Mouse (Mus musculus): ENCODE data around the gene Robo2. TPM values are rescaled to one million over a fixed set of nuclear protein-coding genes. Genes with fewer than 3 reads are reported as not detected.

Robo2 gene
- polyA plus RNA-seq, 2 experiments, result 2.5 to 3.4 TPM

DNA sequence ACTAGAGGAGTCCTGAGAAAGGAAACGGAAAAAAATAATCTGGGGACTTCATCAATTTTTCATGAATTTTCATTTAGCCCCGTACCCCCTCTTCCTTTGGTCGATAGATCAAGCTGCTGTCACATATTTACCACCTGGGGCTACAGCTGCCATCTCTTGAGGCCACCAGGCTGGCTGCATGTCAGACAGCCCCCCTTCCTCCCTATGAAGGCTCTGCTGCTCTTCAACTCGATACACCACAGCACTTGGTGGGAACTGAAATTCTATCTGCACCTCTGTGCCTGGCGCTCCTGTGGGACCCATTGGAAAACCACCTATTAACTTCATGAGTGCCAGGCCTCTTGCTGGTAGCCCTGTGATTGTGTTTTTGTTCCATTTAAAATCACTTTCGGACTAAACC, 63.2 kb downstream of the Robo2 start:
- ATAC-seq (ENCODE audit: insufficient read depth) (no peak), DNase-seq (ENCODE audit: low read depth in 3 of 3, low spot score in 3 of 3) (no peak)
- no peak for TF ChIP-seq CTCF (IDR thresholded peaks at IDR 0.05; ENCODE audit: low read depth)
- TF ChIP-seq EP300 (IDR thresholded peaks at IDR 0.05; ENCODE audit: low read depth), result no peak
- H3K9ac ChIP-seq (replicated peaks), result no peak overlapping the region
- H3K36me3 ChIP-seq (replicated peaks; ENCODE audit: control insufficient read depth, insufficient read depth, low read depth), result no peaks in the 10 kb centered on the region
- 68% methylated on average over 6 of the region's 6 CpGs for WGBS (ENCODE audit: insufficient replicate concordance)
- no peaks in the 10 kb centered on the region for H3K9me3 ChIP-seq (ENCODE audit: control insufficient read depth, low read length)
- H3K4me1 ChIP-seq (replicated peaks; ENCODE audit: control insufficient read depth in 2 of 2, insufficient read depth in 2 of 2, low read length in 1 of 2), result no peaks in the 10 kb centered on the region
- no peak overlapping the region for H3K4me3 ChIP-seq (ENCODE audit: insufficient read depth in 1 of 2, low read depth in 2 of 2, low read length in 2 of 2)
- H3K4me2 ChIP-seq (ENCODE audit: low read depth), result no peak overlapping the region
- H3K27me3 ChIP-seq (ENCODE audit: control insufficient read depth, insufficient read depth, low read length), result no peaks in the 10 kb centered on the region
- no peak overlapping the region for H3K27ac ChIP-seq

GRCm38 (mm10) chr16:74338969-74339630, 72.5 kb downstream of the Robo2 start:
- Histone ChIP-seq H3K36me3 (replicated peaks; ENCODE audit: control insufficient read depth, insufficient read depth, low read depth) (no peaks in the 10 kb centered on the region), H3K4me1 (replicated peaks; ENCODE audit: control insufficient read depth in 2 of 2, insufficient read depth in 2 of 2, low read length in 1 of 2) (no peaks in the 10 kb centered on the region), H3K4me3 (ENCODE audit: insufficient read depth in 1 of 2, low read depth in 2 of 2, low read length in 2 of 2) (no peak overlapping the region), H3K4me2 (ENCODE audit: low read depth) (no peak overlapping the region), H3K9me3 (ENCODE audit: control insufficient read depth, low read length) (no peaks in the 10 kb centered on the region), H3K9ac (replicated peaks) (no peak overlapping the region), H3K27ac (no peak overlapping the region), H3K27me3 (ENCODE audit: control insufficient read depth, insufficient read depth, low read length) (no peaks in the 10 kb centered on the region)
- DNase-seq (ENCODE audit: low read depth in 3 of 3, low spot score in 3 of 3) (no peak), ATAC-seq (ENCODE audit: insufficient read depth) (no peak)
- 65% methylated on average over 9 of the region's 9 CpGs for WGBS (ENCODE audit: insufficient replicate concordance)
- TF ChIP-seq EP300 (IDR thresholded peaks at IDR 0.05; ENCODE audit: low read depth), result no peak
- TF ChIP-seq CTCF (IDR thresholded peaks at IDR 0.05; ENCODE audit: low read depth), result no peak

GRCm38 (mm10) chr16:74321666-74322371, 89.8 kb downstream of the Robo2 start:
- Histone ChIP-seq H3K9ac (replicated peaks) (no peak overlapping the region), H3K4me3 (ENCODE audit: insufficient read depth in 1 of 2, low read depth in 2 of 2, low read length in 2 of 2) (no peak overlapping the region), H3K36me3 (replicated peaks; ENCODE audit: control insufficient read depth, insufficient read depth, low read depth) (no peaks in the 10 kb centered on the region), H3K4me2 (ENCODE audit: low read depth) (no peak overlapping the region), H3K9me3 (ENCODE audit: control insufficient read depth, low read length) (no peaks in the 10 kb centered on the region), H3K27ac (no peak overlapping the region), H3K4me1 (replicated peaks; ENCODE audit: control insufficient read depth in 2 of 2, insufficient read depth in 2 of 2, low read length in 1 of 2) (no peaks in the 10 kb centered on the region), H3K27me3 (ENCODE audit: control insufficient read depth, insufficient read depth, low read length) (no peaks in the 10 kb centered on the region)
- no peak for TF ChIP-seq EP300 (IDR thresholded peaks at IDR 0.05; ENCODE audit: low read depth)
- TF ChIP-seq CTCF (IDR thresholded peaks at IDR 0.05; ENCODE audit: low read depth), result no peak
- 50% methylated on average over 9 of the region's 9 CpGs for WGBS (ENCODE audit: insufficient replicate concordance)
- no peak for ATAC-seq (ENCODE audit: insufficient read depth)
- no peak for DNase-seq (ENCODE audit: low read depth in 3 of 3, low spot score in 3 of 3)

DNA sequence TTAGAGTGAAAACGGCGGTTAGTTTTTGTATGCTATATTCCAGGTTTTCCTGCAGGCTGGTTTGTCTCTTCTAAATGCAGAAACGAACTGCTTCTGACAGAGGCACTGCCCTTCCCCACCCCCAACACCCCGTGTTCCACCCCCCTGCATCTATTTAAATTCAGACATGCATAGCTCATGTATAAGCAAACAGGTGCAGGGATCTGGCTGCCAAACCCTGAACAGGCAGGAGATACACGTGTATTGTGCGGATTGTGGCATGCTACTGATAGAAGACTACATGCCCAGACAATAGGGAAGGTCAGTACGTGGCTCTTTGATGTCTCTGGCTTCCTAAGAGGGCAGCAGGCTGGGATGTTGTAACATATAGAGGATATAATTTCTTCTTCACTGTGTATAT, 95.5 kb downstream of the Robo2 start:
- WGBS (ENCODE audit: insufficient replicate concordance), result 57% methylated on average over 7 of the region's 7 CpGs
- TF ChIP-seq CTCF (IDR thresholded peaks at IDR 0.05; ENCODE audit: low read depth), result no peak
- TF ChIP-seq EP300 (IDR thresholded peaks at IDR 0.05; ENCODE audit: low read depth), result no peak

GRCm38 (mm10) chr16:74313222-74313621, 98.4 kb downstream of the Robo2 start:
- no peak for TF ChIP-seq EP300 (IDR thresholded peaks at IDR 0.05; ENCODE audit: low read depth)
- no peak overlapping the region for H3K9ac ChIP-seq (replicated peaks)
- 59% methylated on average over 4 of the region's 4 CpGs for WGBS (ENCODE audit: insufficient replicate concordance)
- no peak for DNase-seq (ENCODE audit: low read depth in 3 of 3, low spot score in 3 of 3)
- no peaks in the 10 kb centered on the region for H3K27me3 ChIP-seq (ENCODE audit: control insufficient read depth, insufficient read depth, low read length)
- H3K4me3 ChIP-seq (ENCODE audit: insufficient read depth in 1 of 2, low read depth in 2 of 2, low read length in 2 of 2), result no peak overlapping the region
- H3K4me1 ChIP-seq (replicated peaks; ENCODE audit: control insufficient read depth in 2 of 2, insufficient read depth in 2 of 2, low read length in 1 of 2), result no peaks in the 10 kb centered on the region
- no peak for ATAC-seq (ENCODE audit: insufficient read depth)
- H3K27ac ChIP-seq, result no peak overlapping the region
- no peaks in the 10 kb centered on the region for H3K9me3 ChIP-seq (ENCODE audit: control insufficient read depth, low read length)
- H3K4me2 ChIP-seq (ENCODE audit: low read depth), result no peak overlapping the region
- no peaks in the 10 kb centered on the region for H3K36me3 ChIP-seq (replicated peaks; ENCODE audit: control insufficient read depth, insufficient read depth, low read depth)

More for the DNA sequence above, 95.5 kb downstream of the Robo2 start:
- no peak overlapping the region for H3K27ac ChIP-seq
- H3K4me1 ChIP-seq (replicated peaks; ENCODE audit: control insufficient read depth in 2 of 2, insufficient read depth in 2 of 2, low read length in 1 of 2), result no peaks in the 10 kb centered on the region
- H3K4me2 ChIP-seq (ENCODE audit: low read depth), result no peak overlapping the region
- no peaks in the 10 kb centered on the region for H3K9me3 ChIP-seq (ENCODE audit: control insufficient read depth, low read length)
- no peaks in the 10 kb centered on the region for H3K36me3 ChIP-seq (replicated peaks; ENCODE audit: control insufficient read depth, insufficient read depth, low read depth)
- no peak overlapping the region for H3K9ac ChIP-seq (replicated peaks)
- ATAC-seq (ENCODE audit: insufficient read depth) (no peak), DNase-seq (ENCODE audit: low read depth in 3 of 3, low spot score in 3 of 3) (no peak)
- H3K4me3 ChIP-seq (ENCODE audit: insufficient read depth in 1 of 2, low read depth in 2 of 2, low read length in 2 of 2), result no peak overlapping the region
- H3K27me3 ChIP-seq (ENCODE audit: control insufficient read depth, insufficient read depth, low read length), result no peaks in the 10 kb centered on the region

All from liver, embryonic 14.5 days (tissue).